Mouse (Mus musculus) myocyte (in vitro differentiated cells): ENCODE data around the gene Elovl6.

ENCODE experiments used
- CEBPB ChIP-seq: IDR thresholded peaks from 2 replicates; pipeline ENCODE4 v1.6.1; 2011; ENCODE audit warnings: mild to moderate bottlenecking, moderate library complexity; ENCODE audit not compliant: poor library complexity, insufficient read depth, severe bottlenecking
- MAX ChIP-seq: IDR thresholded peaks from one replicate; pipeline ENCODE4 v1.6.1; 2011; ENCODE audit warnings: low read depth, mild to moderate bottlenecking, control low read depth
- POLR2A ChIP-seq: IDR thresholded peaks from one replicate; pipeline ENCODE4 v1.6.1; 2011; ENCODE audit warnings: low read depth, mild to moderate bottlenecking, control low read depth, moderate library complexity; ENCODE audit not compliant: insufficient read length
- SRF ChIP-seq: IDR thresholded peaks from one replicate; pipeline ENCODE4 v1.6.1; 2011; ENCODE audit warnings: low read depth; ENCODE audit not compliant: control insufficient read depth, insufficient read length
- TCF12 ChIP-seq: IDR thresholded peaks from one replicate; pipeline ENCODE4 v1.6.1; 2011; ENCODE audit warnings: mild to moderate bottlenecking, control low read depth; ENCODE audit not compliant: poor library complexity, insufficient read depth, severe bottlenecking
- USF1 ChIP-seq: IDR thresholded peaks from one replicate; pipeline ENCODE4 v1.6.1; 2011; ENCODE audit warnings: low read depth, mild to moderate bottlenecking, control low read depth, moderate library complexity

- TF ChIP-seq POLR2A (no peak), TCF12 (no peak), MAX (no peak), SRF (no peak), USF1 (no peak), CEBPB (no peak)
These were observed 39.5 kb downstream of the Elovl6 start for GRCm38 (mm10) chr3:129571642-129572041.
